Mouse (Mus musculus): Measurements from ENCODE around the gene Fam131a. TPM values are rescaled to one million over a fixed set of nuclear protein-coding genes. Genes with fewer than 3 reads are reported as not detected.
A peak's percentile ranks its signal among the peaks of the same experiment; 100 is the strongest.

Fam131a gene
- polyA plus RNA-seq, 1 experiment from 2014 or later: 11.8 TPM

DNA sequence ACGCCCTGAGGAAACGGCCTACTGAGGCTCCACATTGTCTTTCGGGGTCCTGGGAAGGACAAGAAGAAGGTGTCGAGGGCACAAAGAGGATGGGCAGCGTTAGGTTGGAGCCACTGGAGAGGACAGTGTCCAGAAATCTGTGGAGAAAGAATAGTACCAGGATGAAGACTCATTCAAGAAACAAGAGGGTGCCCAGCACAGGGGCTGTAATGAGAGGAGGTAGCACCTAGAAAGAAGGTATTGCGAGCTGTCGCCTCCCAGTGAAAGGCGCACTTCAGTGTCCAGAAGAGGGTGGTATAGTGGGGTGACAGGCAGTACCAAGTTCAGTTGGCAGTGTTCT, 23.8 kb downstream of the Fam131a start:
- H3K27me3 ChIP-seq (ENCODE audit: control insufficient read depth, insufficient read depth, low read length): no peaks in the 10 kb centered on the region
- 2% methylated on average over 8 of the region's 8 CpGs for WGBS
- H3K4me2 ChIP-seq (replicated peaks; ENCODE audit: low read depth, low read length): peak overlapping the region; percentile 91
- DNase-seq (ENCODE audit: low spot score) (no peak), ATAC-seq (ENCODE audit: low FRiP score) (no peak)
- no peaks in the 10 kb centered on the region for H3K9me3 ChIP-seq (ENCODE audit: control insufficient read depth, low read length)
- peaks cover 11% of the 10 kb centered on the region; the same call in 1 of the 2 replicates for H3K4me1 ChIP-seq (replicated peaks; ENCODE audit: control insufficient read depth, insufficient read depth, low read length)
- H3K9ac ChIP-seq (ENCODE audit: low read depth, low read length): peak overlapping the region; percentile 81
- peak overlapping the region; percentile 62 for H3K4me3 ChIP-seq (ENCODE audit: low read depth, low read length)
- peak overlapping the region; percentile 84 for H3K27ac ChIP-seq (ENCODE audit: low read depth, low read length)
- no peaks in the 10 kb centered on the region; the same call in 1 of the 2 replicates for H3K36me3 ChIP-seq (ENCODE audit: control insufficient read depth, insufficient read depth, low read length)

DNA sequence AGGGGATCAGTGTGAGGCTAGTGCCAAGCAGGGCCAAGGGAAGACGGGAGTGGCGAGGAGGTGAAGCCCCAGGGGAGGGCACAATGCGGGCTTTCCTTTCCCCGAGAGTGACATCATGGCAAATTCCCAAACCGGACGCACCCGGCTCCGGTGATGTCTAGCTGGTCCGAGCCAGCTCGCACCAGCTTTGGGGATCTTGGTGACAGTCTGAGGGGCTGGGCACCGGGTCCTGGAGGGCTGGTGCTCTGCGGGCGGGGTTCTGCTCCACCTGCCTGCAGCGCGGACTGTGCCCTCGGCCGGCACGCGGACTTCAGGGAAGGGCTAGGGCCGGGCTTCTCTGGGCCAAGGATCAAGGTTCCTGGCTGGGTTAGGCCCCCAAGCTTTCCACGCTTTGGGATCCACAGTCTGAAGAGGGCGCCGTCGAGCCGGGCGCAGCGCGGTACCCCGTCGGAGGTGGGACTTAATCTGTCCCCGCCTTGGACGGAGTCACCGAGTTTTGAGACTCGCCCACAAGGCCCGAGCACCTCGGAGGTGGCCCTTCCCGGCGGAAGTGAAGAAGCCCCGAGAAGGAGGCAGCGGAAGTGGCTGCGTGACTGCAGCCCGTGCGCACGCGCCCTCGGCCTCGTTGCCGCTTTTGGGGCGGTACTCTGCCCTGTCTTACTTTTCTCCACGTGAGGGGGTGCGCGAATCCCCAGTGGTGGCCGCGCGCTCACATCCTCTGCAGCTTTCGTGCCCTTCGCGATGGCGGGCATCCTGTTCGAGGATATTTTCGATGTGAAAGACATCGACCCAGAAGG, 24.3 kb downstream of the Fam131a start, which contains the start of the genes Polr2h and Clcn2:
Gene Polr2h, plus strand, starts transcription at position 485 of the 797 bp plus-strand sequence.
Gene Clcn2, minus strand, starts transcription at position 566 of the 797 bp plus-strand sequence.
- Histone ChIP-seq H3K27ac (ENCODE audit: low read depth, low read length) (peak within 1 kb of the TSS; percentile 84), H3K4me2 (replicated peaks; ENCODE audit: low read depth, low read length) (peak within 1 kb of the TSS; percentile 91), H3K36me3 (ENCODE audit: control insufficient read depth, insufficient read depth, low read length) (no peaks in the 10 kb centered on the region; the same call in 1 of the 2 replicates), H3K27me3 (ENCODE audit: control insufficient read depth, insufficient read depth, low read length) (no peaks in the 10 kb centered on the region), H3K4me3 (ENCODE audit: low read depth, low read length) (peak within 1 kb of the TSS; percentile 62), H3K9ac (ENCODE audit: low read depth, low read length) (peak within 1 kb of the TSS; percentile 81), H3K9me3 (ENCODE audit: control insufficient read depth, low read length) (no peaks in the 10 kb centered on the region), H3K4me1 (replicated peaks; ENCODE audit: control insufficient read depth, insufficient read depth, low read length) (peaks cover 11% of the 10 kb centered on the region; the same call in 1 of the 2 replicates)
- DNase-seq (ENCODE audit: low spot score): peak; percentile 93
- WGBS: under 1% methylated on average over 59 of the region's 62 CpGs
- ATAC-seq (ENCODE audit: low FRiP score): peak; percentile 68

- DNase-seq (ENCODE audit: low spot score): no peak
- Histone ChIP-seq H3K36me3 (ENCODE audit: control insufficient read depth, insufficient read depth, low read length) (no peaks in the 10 kb centered on the region), H3K4me1 (replicated peaks; ENCODE audit: control insufficient read depth, insufficient read depth, low read length) (peaks cover 11% of the 10 kb centered on the region; the same call in 1 of the 2 replicates), H3K9me3 (ENCODE audit: control insufficient read depth, low read length) (no peaks in the 10 kb centered on the region), H3K27ac (ENCODE audit: low read depth, low read length) (peak overlapping the region; percentile 84; the same call in 1 of the 2 replicates), H3K4me2 (replicated peaks; ENCODE audit: low read depth, low read length) (peak overlapping the region; percentile 91), H3K27me3 (ENCODE audit: control insufficient read depth, insufficient read depth, low read length) (no peaks in the 10 kb centered on the region), H3K4me3 (ENCODE audit: low read depth, low read length) (peak overlapping the region; percentile 62), H3K9ac (ENCODE audit: low read depth, low read length) (peak overlapping the region; percentile 68)
- peak; percentile 14; the same call in 1 of the 2 replicates for ATAC-seq (ENCODE audit: low FRiP score)
- WGBS: 4% methylated on average over 18 of the region's 18 CpGs
Measured at GRCm38 (mm10) chr16:20717978-20718670, 25.1 kb downstream of the Fam131a start.

DNA sequence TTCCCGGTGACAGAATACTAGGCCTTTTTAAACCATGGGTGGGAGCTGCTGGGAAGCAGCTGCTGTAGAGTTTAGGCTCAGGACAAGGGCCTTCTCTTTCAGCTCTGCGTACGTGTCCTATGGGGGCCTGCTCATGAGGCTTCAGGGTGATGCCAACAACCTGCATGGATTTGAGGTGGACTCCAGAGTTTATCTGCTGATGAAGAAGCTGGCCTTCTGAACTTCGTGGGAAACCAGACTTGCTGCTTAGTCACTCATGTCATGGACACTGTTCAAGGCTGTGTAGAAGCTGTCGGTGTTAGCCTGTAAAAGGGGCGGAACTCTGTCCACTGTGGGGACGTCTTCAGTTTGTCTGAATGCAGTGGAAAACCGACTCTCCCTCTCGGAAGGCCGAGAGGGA, 28.8 kb downstream of the Fam131a start:
- 85% methylated on average over 10 of the region's 10 CpGs for WGBS
- no peak overlapping the region for H3K9ac ChIP-seq (ENCODE audit: low read depth, low read length)
- no peaks in the 10 kb centered on the region for H3K27me3 ChIP-seq (ENCODE audit: control insufficient read depth, insufficient read depth, low read length)
- H3K4me3 ChIP-seq (ENCODE audit: low read depth, low read length): no peak overlapping the region
- no peak overlapping the region for H3K27ac ChIP-seq (ENCODE audit: low read depth, low read length)
- no peaks in the 10 kb centered on the region for H3K36me3 ChIP-seq (ENCODE audit: control insufficient read depth, insufficient read depth, low read length)
- H3K9me3 ChIP-seq (ENCODE audit: control insufficient read depth, low read length): no peaks in the 10 kb centered on the region
- H3K4me2 ChIP-seq (replicated peaks; ENCODE audit: low read depth, low read length): no peak overlapping the region
- no peak for DNase-seq (ENCODE audit: low spot score)
- H3K4me1 ChIP-seq (replicated peaks; ENCODE audit: control insufficient read depth, insufficient read depth, low read length): peaks cover under 1% of the 10 kb centered on the region; the same call in 1 of the 2 replicates
- no peak for ATAC-seq (ENCODE audit: low FRiP score)

GRCm38 (mm10) chr16:20722736-20723135, 29.7 kb downstream of the Fam131a start:
- WGBS: 71% methylated on average over 4 of the region's 4 CpGs

DNA sequence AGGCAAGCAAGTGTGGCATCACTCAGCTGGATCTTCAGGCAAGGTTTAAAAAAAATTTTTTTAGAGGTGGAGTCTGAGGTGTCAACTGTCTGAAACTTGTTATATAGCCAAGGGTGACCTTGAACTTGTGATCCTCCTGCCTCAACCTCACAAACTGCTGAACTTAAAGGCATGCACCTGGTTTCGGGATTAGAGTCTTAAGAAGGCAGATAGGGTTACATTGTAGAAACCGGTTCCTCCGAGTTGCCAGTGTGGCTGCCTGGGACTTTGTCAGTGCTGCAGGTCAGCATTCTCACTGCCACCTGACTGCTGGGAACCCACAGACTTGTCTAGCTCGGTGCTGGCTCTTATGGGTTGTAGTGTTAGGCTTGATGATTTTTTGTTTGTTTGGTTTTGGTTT, 30.2 kb downstream of the Fam131a start:
- Histone ChIP-seq H3K9ac (ENCODE audit: low read depth, low read length) (no peak overlapping the region), H3K4me2 (replicated peaks; ENCODE audit: low read depth, low read length) (no peak overlapping the region), H3K4me1 (replicated peaks; ENCODE audit: control insufficient read depth, insufficient read depth, low read length) (no peaks in the 10 kb centered on the region), H3K36me3 (ENCODE audit: control insufficient read depth, insufficient read depth, low read length) (no peaks in the 10 kb centered on the region), H3K27ac (ENCODE audit: low read depth, low read length) (no peak overlapping the region), H3K27me3 (ENCODE audit: control insufficient read depth, insufficient read depth, low read length) (no peaks in the 10 kb centered on the region), H3K9me3 (ENCODE audit: control insufficient read depth, low read length) (no peaks in the 10 kb centered on the region), H3K4me3 (ENCODE audit: low read depth, low read length) (no peak overlapping the region)
- DNase-seq (ENCODE audit: low spot score) (no peak), ATAC-seq (ENCODE audit: low FRiP score) (no peak)
- 59% methylated on average over 4 of the region's 4 CpGs for WGBS

More at GRCm38 (mm10) chr16:20722736-20723135, 29.7 kb downstream of the Fam131a start:
- Histone ChIP-seq H3K4me3 (ENCODE audit: low read depth, low read length) (no peak overlapping the region), H3K27me3 (ENCODE audit: control insufficient read depth, insufficient read depth, low read length) (no peaks in the 10 kb centered on the region), H3K4me1 (replicated peaks; ENCODE audit: control insufficient read depth, insufficient read depth, low read length) (no peaks in the 10 kb centered on the region), H3K4me2 (replicated peaks; ENCODE audit: low read depth, low read length) (no peak overlapping the region), H3K9me3 (ENCODE audit: control insufficient read depth, low read length) (no peaks in the 10 kb centered on the region), H3K36me3 (ENCODE audit: control insufficient read depth, insufficient read depth, low read length) (no peaks in the 10 kb centered on the region), H3K27ac (ENCODE audit: low read depth, low read length) (no peak overlapping the region), H3K9ac (ENCODE audit: low read depth, low read length) (no peak overlapping the region)
- DNase-seq (ENCODE audit: low spot score) (no peak), ATAC-seq (ENCODE audit: low FRiP score) (no peak)

- Histone ChIP-seq H3K27ac (ENCODE audit: low read depth, low read length) (no peak overlapping the region), H3K4me2 (replicated peaks; ENCODE audit: low read depth, low read length) (no peak overlapping the region), H3K27me3 (ENCODE audit: control insufficient read depth, insufficient read depth, low read length) (no peaks in the 10 kb centered on the region), H3K9ac (ENCODE audit: low read depth, low read length) (no peak overlapping the region), H3K36me3 (ENCODE audit: control insufficient read depth, insufficient read depth, low read length) (no peaks in the 10 kb centered on the region), H3K4me3 (ENCODE audit: low read depth, low read length) (no peak overlapping the region), H3K9me3 (ENCODE audit: control insufficient read depth, low read length) (no peaks in the 10 kb centered on the region), H3K4me1 (replicated peaks; ENCODE audit: control insufficient read depth, insufficient read depth, low read length) (no peaks in the 10 kb centered on the region)
- DNase-seq (ENCODE audit: low spot score) (peak; percentile 69), ATAC-seq (ENCODE audit: low FRiP score) (peak; percentile 57; the same call in 1 of the 2 replicates)
- 30% methylated on average over 5 of the region's 5 CpGs for WGBS
Measured at GRCm38 (mm10) chr16:20724338-20724748, 31.3 kb downstream of the Fam131a start.

DNA sequence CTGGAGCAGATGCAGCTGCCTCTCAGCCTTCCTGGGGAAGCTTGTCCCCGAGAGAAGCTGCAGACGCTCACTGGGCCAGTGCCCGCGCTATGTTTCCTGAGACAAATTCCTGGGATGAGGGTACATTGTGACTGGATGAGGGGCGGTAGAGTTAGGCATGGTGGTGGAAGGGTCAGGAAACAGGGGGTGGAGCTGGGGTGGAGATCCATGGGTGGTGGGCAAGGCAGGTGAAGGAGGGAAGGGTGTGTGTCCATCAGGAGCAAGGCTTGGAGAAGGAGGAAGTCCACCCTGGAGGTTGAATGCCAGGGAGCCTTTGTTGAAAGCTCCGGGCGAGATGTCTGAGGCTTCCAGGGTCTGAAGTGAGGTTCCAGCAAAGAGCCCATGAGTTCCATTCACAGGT, 32.3 kb downstream of the Fam131a start:
- no peak overlapping the region for H3K4me2 ChIP-seq (replicated peaks; ENCODE audit: low read depth, low read length)
- H3K27ac ChIP-seq (ENCODE audit: low read depth, low read length): no peak overlapping the region
- DNase-seq (ENCODE audit: low spot score): no peak
- H3K36me3 ChIP-seq (ENCODE audit: control insufficient read depth, insufficient read depth, low read length): no peaks in the 10 kb centered on the region
- H3K9ac ChIP-seq (ENCODE audit: low read depth, low read length): no peak overlapping the region
- H3K9me3 ChIP-seq (ENCODE audit: control insufficient read depth, low read length): no peaks in the 10 kb centered on the region
- H3K4me1 ChIP-seq (replicated peaks; ENCODE audit: control insufficient read depth, insufficient read depth, low read length): no peaks in the 10 kb centered on the region
- H3K27me3 ChIP-seq (ENCODE audit: control insufficient read depth, insufficient read depth, low read length): no peaks in the 10 kb centered on the region; the same call in 1 of the 2 replicates
- no peak for ATAC-seq (ENCODE audit: low FRiP score)
- WGBS: 79% methylated on average over 7 of the region's 7 CpGs
- H3K4me3 ChIP-seq (ENCODE audit: low read depth, low read length): no peak overlapping the region

Data from hindbrain, embryonic 11.5 days (tissue).